Mouse (Mus musculus): ENCODE measurements around the gene Cib4.

Gene Cib4

GRCm38 (mm10) chr5:30440308-30440906, 105.2 kb downstream of the Cib4 start:
- DNase-seq (ENCODE audit: low read depth) = no peak

- no peak for DNase-seq (ENCODE audit: low read depth)
Measured at GRCm38 (mm10) chr5:30438931-30439330, 106.7 kb downstream of the Cib4 start.

Data from induced T-regulatory cell, adult 2 months (primary cell).